Mouse (Mus musculus) bone marrow, adult 2 months (tissue): ENCODE data around the gene Rarg.

Experiments
- CTCF ChIP-seq: fragments of 200-500 bp; IDR thresholded peaks from 2 replicates; pipeline ENCODE4 v1.5.1; 2011; ENCODE audit warnings: low read length, control low read depth; ENCODE audit not compliant: control insufficient read depth, insufficient read depth
- POLR2A ChIP-seq: fragments of 200-500 bp; IDR thresholded peaks from 2 replicates; pipeline ENCODE4 v1.6.1; 2011; ENCODE audit warnings: low read depth, mild to moderate bottlenecking, control low read depth, low read length, borderline replicate concordance; ENCODE audit not compliant: control insufficient read depth

GRCm38 (mm10) chr15:102239851-102240250 is 17.5 kb downstream of the Rarg start:
- TF ChIP-seq POLR2A (no peak), CTCF (no peak)
